Mouse (Mus musculus): ENCODE measurements around the gene Zfp518b. TPM values are rescaled to one million over a fixed set of nuclear protein-coding genes. Genes with fewer than 3 reads are reported as not detected.

Gene Zfp518b
- polyA plus RNA-seq, 1 experiment from 2014 or later: 14.4 TPM

- no peak overlapping the region for H3K4me3 ChIP-seq (replicated peaks)
- H3K36me3 ChIP-seq: no peaks in the 10 kb centered on the region
- no peaks in the 10 kb centered on the region for H3K27me3 ChIP-seq (replicated peaks)
- H3K9me3 ChIP-seq: no peaks in the 10 kb centered on the region
- H3K9ac ChIP-seq: no peak overlapping the region
- H3K27ac ChIP-seq: no peak overlapping the region
- WGBS: 30% methylated on average over 5 of the region's 5 CpGs
- H3K4me2 ChIP-seq (replicated peaks): no peak overlapping the region
- ATAC-seq: no peak
- no peaks in the 10 kb centered on the region for H3K4me1 ChIP-seq (replicated peaks)
These were observed 63.8 kb downstream of the Zfp518b start for GRCm38 (mm10) chr5:38620783-38621182.

- H3K9ac ChIP-seq: no peak overlapping the region
- H3K4me1 ChIP-seq (replicated peaks): no peaks in the 10 kb centered on the region
- no peaks in the 10 kb centered on the region for H3K36me3 ChIP-seq
- no peak overlapping the region for H3K27ac ChIP-seq
- 42% methylated on average over 3 of the region's 3 CpGs for WGBS
- H3K9me3 ChIP-seq: no peaks in the 10 kb centered on the region
- no peak for ATAC-seq
- no peak overlapping the region for H3K4me3 ChIP-seq (replicated peaks)
- H3K27me3 ChIP-seq (replicated peaks): no peaks in the 10 kb centered on the region
- no peak overlapping the region for H3K4me2 ChIP-seq (replicated peaks)
These were observed 65.7 kb downstream of the Zfp518b start for GRCm38 (mm10) chr5:38618908-38619307.

Other genes starting within 250 kb of the Zfp518b start
- 1.6 and 1.8 TPM in 2 replicates for gene Slc2a9, start 181.7 kb downstream of the Zfp518b start, polyA plus RNA-seq (2015; fragmentation: Nextera tagmentation; extraction: Ambion mirVana)
- 240 and 243 TPM in 2 replicates for gene Wdr1, start 121.6 kb downstream of the Zfp518b start, polyA plus RNA-seq (2015; fragmentation: Nextera tagmentation; extraction: Ambion mirVana)
- gene Clnk, start 192.0 kb upstream of the Zfp518b start, polyA plus RNA-seq (2015; fragmentation: Nextera tagmentation; extraction: Ambion mirVana): 0.54 and 0.57 TPM in 2 replicates